Mouse (Mus musculus): ENCODE data around the gene Ly6g6c. TPM values are rescaled to one million over a fixed set of nuclear protein-coding genes. Genes with fewer than 3 reads are reported as not detected.
A peak's percentile ranks its signal among the peaks of the same experiment; 100 is the strongest.
"Not testable (repeated sequence)": the region's sequence is repeated elsewhere in the genome, so short reads cannot be mapped to it uniquely, and the experiment has no call there.

The Ly6g6c gene
- polyA plus RNA-seq, 1 experiment from 2014 or later, result not detected

- 75% methylated on average over 4 of the region's 4 CpGs for WGBS
- Histone ChIP-seq H3K36me3 (ENCODE audit: poor library complexity, severe bottlenecking) (no peaks in the 10 kb centered on the region), H3K9ac (no peak overlapping the region), H3K27me3 (no peaks in the 10 kb centered on the region), H3K27ac (no peak overlapping the region), H3K9me3 (replicated peaks) (no peaks in the 10 kb centered on the region), H3K4me1 (peaks cover 33% of the 10 kb centered on the region), H3K4me2 (no peak overlapping the region), H3K4me3 (no peak overlapping the region)
- ATAC-seq, result no peak
Observed at GRCm38 (mm10) chr17:35023756-35024155, 41.4 kb upstream of the Ly6g6c start.

- H3K27ac ChIP-seq, result no peak overlapping the region
- no peak for ATAC-seq
- H3K4me1 ChIP-seq, result peaks cover 34% of the 10 kb centered on the region
- no peaks in the 10 kb centered on the region for H3K27me3 ChIP-seq
- 74% methylated on average over 13 of the region's 13 CpGs for WGBS
- H3K4me2 ChIP-seq, result no peak overlapping the region
- no peak overlapping the region for H3K9ac ChIP-seq
- no peaks in the 10 kb centered on the region for H3K36me3 ChIP-seq (ENCODE audit: poor library complexity, severe bottlenecking)
- H3K4me3 ChIP-seq, result no peak overlapping the region
- no peaks in the 10 kb centered on the region for H3K9me3 ChIP-seq (replicated peaks)
Observed at GRCm38 (mm10) chr17:35024261-35024660, 40.9 kb upstream of the Ly6g6c start.

DNA sequence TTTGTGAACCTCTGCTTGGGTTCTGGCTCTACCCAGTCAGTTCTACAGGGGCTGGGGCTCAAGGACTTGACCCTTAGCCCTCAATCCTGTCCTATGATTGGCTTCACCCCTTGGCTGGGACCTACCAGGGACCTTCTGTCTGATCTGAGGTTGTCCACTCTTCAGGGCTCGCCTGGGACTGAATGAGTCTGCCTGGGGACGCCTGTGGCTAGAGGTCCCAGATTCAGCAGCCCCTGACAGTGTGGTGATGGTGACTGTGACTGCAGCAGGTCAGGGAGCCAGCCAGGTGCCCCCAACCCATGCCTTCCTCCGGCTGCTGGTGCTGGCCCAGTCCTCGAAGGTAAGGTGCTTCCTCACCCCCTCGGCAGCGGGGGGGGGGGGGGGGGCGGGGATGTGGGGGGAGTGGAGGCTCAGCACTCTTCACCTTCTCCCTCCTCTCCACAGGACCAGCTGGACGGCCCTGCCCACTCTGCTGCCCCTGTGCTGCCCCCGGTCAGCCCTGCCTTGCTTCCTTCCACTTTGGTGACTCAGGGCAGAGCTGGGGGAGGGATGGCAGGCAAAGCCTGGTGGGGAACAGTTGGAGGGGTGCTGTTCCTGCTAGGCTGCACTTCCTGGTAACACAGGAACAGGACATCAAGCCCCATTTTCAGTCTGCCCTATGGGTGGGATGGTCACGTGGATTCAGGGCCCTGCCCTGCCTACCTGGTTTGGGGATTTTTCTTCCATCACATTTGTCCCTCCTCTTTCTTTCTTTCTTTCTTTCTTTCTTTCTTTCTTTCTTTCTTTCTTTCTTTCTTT is 40.3 kb upstream of the Ly6g6c start:
- Histone ChIP-seq H3K27ac (no peak overlapping the region), H3K27me3 (0 out of 2 replicates have a peak, but pooled peaks cover 4% of the 10 kb centered on the region), H3K4me2 (no peak overlapping the region), H3K9ac (no peak overlapping the region), H3K9me3 (replicated peaks) (no peaks in the 10 kb centered on the region), H3K36me3 (ENCODE audit: poor library complexity, severe bottlenecking) (no peaks in the 10 kb centered on the region), H3K4me1 (peaks cover 39% of the 10 kb centered on the region), H3K4me3 (no peak overlapping the region)
- no peak for ATAC-seq
- WGBS, result 80% methylated on average over 6 of the region's 10 CpGs

DNA sequence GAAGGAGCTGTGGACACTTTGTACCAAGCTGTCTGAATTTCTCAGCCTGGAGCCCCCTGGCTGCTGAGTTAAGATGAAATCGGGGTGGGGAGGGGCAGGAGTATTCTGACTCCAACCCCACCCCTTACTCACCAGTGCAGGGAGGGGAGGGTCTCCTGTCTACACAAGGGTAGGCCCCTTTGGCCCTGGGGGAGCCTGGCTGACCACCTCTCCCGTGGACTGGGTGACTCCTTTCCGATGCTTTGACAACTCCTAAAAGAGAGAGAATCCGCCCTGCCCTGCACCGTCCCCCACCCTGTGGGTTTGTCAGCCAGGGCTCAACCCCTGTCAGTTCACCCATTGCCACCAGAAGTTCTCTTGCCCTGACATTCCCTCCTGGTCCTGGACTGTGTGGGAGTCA is 39.0 kb upstream of the Ly6g6c start:
- Histone ChIP-seq H3K9ac (no peak overlapping the region), H3K9me3 (replicated peaks) (no peaks in the 10 kb centered on the region), H3K36me3 (ENCODE audit: poor library complexity, severe bottlenecking) (no peaks in the 10 kb centered on the region), H3K4me3 (no peak overlapping the region), H3K4me1 (peaks cover 41% of the 10 kb centered on the region), H3K4me2 (no peak overlapping the region; the same call in 1 of the 2 replicates), H3K27me3 (0 out of 2 replicates have a peak, but pooled peaks cover 4% of the 10 kb centered on the region), H3K27ac (peak overlapping the region; percentile 40; the same call in 1 of the 2 replicates)
- no peak for ATAC-seq
- 80% methylated on average over 5 of the region's 5 CpGs for WGBS

- WGBS, result 24% methylated on average over 13 of the region's 13 CpGs
- H3K27ac ChIP-seq, result peak within 1 kb of the TSS; percentile 82
- peak within 1 kb of the TSS; percentile 52 for H3K9ac ChIP-seq
- peak; percentile 89 for ATAC-seq
- H3K36me3 ChIP-seq (ENCODE audit: poor library complexity, severe bottlenecking), result no peaks in the 10 kb centered on the region
- H3K4me3 ChIP-seq, result peak within 1 kb of the TSS; percentile 17
- peaks cover 36% of the 10 kb centered on the region for H3K4me1 ChIP-seq
- H3K4me2 ChIP-seq, result peak within 1 kb of the TSS; percentile 43
- H3K9me3 ChIP-seq (replicated peaks), result no peaks in the 10 kb centered on the region
- 0 out of 2 replicates have a peak, but pooled peaks cover 4% of the 10 kb centered on the region for H3K27me3 ChIP-seq
Observed at GRCm38 (mm10) chr17:35027277-35028068, 37.7 kb upstream of the Ly6g6c start, which contains the start of gene Sapcd1. Sapcd1 (minus strand) TSS chr17:35028016.

GRCm38 (mm10) chr17:35028315-35028714 is 36.9 kb upstream of the Ly6g6c start:
- H3K9me3 ChIP-seq (replicated peaks), result no peaks in the 10 kb centered on the region
- peak overlapping the region; percentile 82; the same call in 1 of the 2 replicates for H3K27ac ChIP-seq
- H3K27me3 ChIP-seq, result 0 out of 2 replicates have a peak, but pooled peaks cover 4% of the 10 kb centered on the region
- H3K9ac ChIP-seq, result 0 out of 2 replicates have a peak overlapping the region, but pooled peaks have one; percentile 37
- H3K4me2 ChIP-seq, result no peak overlapping the region
- H3K4me3 ChIP-seq, result no peak overlapping the region
- WGBS, result 82% methylated on average over 2 of the region's 2 CpGs
- no peaks in the 10 kb centered on the region for H3K36me3 ChIP-seq (ENCODE audit: poor library complexity, severe bottlenecking)
- no peak for ATAC-seq
- peaks cover 36% of the 10 kb centered on the region for H3K4me1 ChIP-seq

GRCm38 (mm10) chr17:35029691-35030532 is 35.3 kb upstream of the Ly6g6c start:
- Histone ChIP-seq H3K36me3 (ENCODE audit: poor library complexity, severe bottlenecking) (no peaks in the 10 kb centered on the region), H3K4me3 (no peak overlapping the region), H3K9ac (peak overlapping the region; percentile 35), H3K4me2 (peak overlapping the region; percentile 27; the same call in 1 of the 2 replicates), H3K27ac (no peak overlapping the region), H3K27me3 (0 out of 2 replicates have a peak, but pooled peaks cover 4% of the 10 kb centered on the region), H3K9me3 (replicated peaks) (no peaks in the 10 kb centered on the region), H3K4me1 (peaks cover 36% of the 10 kb centered on the region)
- 33% methylated on average over 19 of the region's 19 CpGs for WGBS
- ATAC-seq, result no peak

DNA sequence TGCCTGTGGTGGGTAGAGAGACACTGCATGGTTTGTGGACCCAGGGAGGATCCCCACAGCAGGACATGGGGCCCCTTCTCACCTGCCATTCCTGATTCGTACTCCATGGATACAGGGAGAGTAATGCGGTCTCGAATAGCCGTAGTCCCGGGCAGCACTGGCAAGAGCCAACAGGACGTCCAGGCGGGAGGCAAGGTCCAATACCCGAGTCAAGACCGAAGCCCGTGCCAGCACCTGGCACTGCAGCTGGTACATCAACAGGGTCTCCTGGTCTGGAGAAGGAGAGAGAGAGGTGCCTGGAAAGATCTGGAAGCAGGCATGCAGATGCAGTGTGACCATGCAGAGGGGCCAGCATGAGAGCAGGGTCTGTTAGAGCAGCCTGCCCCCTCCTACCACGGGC is 33.9 kb upstream of the Ly6g6c start:
- WGBS, result 91% methylated on average over 11 of the region's 11 CpGs
- Histone ChIP-seq H3K36me3 (ENCODE audit: poor library complexity, severe bottlenecking) (no peaks in the 10 kb centered on the region), H3K4me3 (no peak overlapping the region), H3K9me3 (replicated peaks) (no peaks in the 10 kb centered on the region), H3K27ac (no peak overlapping the region), H3K4me1 (peaks cover 30% of the 10 kb centered on the region), H3K9ac (no peak overlapping the region), H3K27me3 (0 out of 2 replicates have a peak, but pooled peaks cover 4% of the 10 kb centered on the region), H3K4me2 (no peak overlapping the region)
- ATAC-seq, result no peak

DNA sequence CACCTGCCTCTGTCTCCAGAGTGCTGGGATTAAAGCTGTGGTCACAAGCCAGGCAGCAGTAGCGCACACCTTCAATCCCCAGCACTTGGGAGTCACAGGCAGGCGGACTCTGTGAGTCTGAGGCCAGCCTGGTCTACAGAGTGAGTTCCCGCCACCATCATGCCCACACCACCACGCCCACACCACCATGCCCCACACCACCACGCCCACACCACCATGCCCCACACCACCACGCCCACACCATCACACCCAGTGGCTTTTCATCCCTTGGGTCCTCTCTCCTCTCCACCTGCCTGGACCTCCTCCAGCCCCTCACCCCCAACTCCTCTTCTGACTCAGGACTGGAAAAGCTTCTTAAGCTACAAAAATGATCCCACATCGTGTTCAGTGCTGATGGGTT is 33.3 kb upstream of the Ly6g6c start:
- Histone ChIP-seq H3K4me3 (no peak overlapping the region), H3K27ac (no peak overlapping the region), H3K4me2 (no peak overlapping the region), H3K27me3 (0 out of 2 replicates have a peak, but pooled peaks cover 4% of the 10 kb centered on the region), H3K9me3 (replicated peaks) (no peaks in the 10 kb centered on the region), H3K4me1 (peaks cover 25% of the 10 kb centered on the region), H3K9ac (no peak overlapping the region), H3K36me3 (ENCODE audit: poor library complexity, severe bottlenecking) (no peaks in the 10 kb centered on the region)
- ATAC-seq, result no peak
- 75% methylated on average over 6 of the region's 7 CpGs for WGBS

DNA sequence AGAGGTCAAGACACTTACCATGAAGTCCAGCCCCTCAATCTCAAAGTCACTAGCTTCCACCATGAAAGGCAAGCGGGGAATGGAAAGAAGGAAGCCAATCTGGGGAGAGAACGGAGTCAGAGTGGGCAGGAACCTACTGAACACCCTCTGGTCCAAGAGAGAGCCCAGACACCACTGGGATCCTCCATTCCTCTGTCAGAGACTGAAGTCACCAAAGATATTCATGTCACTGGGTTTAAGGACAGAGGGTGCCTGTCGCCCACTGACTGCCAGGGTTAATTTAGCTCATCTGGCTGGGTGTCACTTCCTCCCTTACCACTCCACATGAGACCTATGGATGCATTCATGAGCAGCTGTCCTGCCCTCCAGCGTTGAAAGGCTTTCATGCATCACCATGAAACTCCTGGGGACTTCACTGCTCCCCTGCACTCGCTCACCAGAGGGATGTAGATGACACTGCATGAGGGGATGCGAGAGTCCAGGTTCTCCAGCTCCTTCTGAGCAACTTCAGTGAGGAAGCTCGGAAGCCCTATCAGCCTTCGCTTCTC is 32.8 kb upstream of the Ly6g6c start:
- 82% methylated on average over 8 of the region's 8 CpGs for WGBS
- no peak overlapping the region for H3K27ac ChIP-seq
- H3K36me3 ChIP-seq (ENCODE audit: poor library complexity, severe bottlenecking), result no peaks in the 10 kb centered on the region
- H3K4me2 ChIP-seq, result no peak overlapping the region
- no peak overlapping the region for H3K4me3 ChIP-seq
- H3K4me1 ChIP-seq, result peaks cover 22% of the 10 kb centered on the region
- no peak for ATAC-seq
- no peaks in the 10 kb centered on the region for H3K9me3 ChIP-seq (replicated peaks)
- 0 out of 2 replicates have a peak, but pooled peaks cover 4% of the 10 kb centered on the region for H3K27me3 ChIP-seq
- H3K9ac ChIP-seq, result no peak overlapping the region

DNA sequence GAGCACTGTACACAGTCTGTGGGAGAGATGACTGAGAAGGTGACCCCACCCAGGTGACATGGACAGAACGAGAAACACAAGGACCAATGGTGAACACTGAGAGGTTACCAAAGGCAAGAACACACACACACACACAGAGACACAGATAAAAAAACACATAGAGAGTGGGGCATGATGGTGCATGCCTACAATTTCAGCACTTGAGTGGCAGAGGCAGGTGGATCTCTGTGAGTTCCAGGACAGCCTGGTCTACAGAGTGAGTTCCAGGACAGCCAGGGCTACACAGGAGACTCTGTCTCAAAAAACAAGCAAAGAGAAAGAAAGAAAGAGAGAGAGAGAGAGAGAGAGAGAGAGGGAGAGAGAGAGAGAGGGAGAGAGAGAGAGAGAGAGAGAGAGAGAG is 31.5 kb upstream of the Ly6g6c start:
- H3K4me2 ChIP-seq; H3K27me3 ChIP-seq; H3K27ac ChIP-seq; ATAC-seq; H3K9me3 ChIP-seq (replicated peaks); H3K4me3 ChIP-seq; H3K4me1 ChIP-seq; H3K36me3 ChIP-seq (ENCODE audit: poor library complexity, severe bottlenecking); H3K9ac ChIP-seq: not testable (repeated sequence)
- 59% methylated on average over 1 of the region's 1 CpGs for WGBS
